Mouse (Mus musculus) bone marrow, adult 2 months (tissue): Measurements from ENCODE around the gene Mpg.

ENCODE experiments used
- CTCF ChIP-seq: fragments of 200-500 bp; IDR thresholded peaks from 2 replicates; pipeline ENCODE4 v1.5.1; 2011; ENCODE audit warnings: low read length, control low read depth; ENCODE audit not compliant: control insufficient read depth, insufficient read depth
- POLR2A ChIP-seq: fragments of 200-500 bp; IDR thresholded peaks from 2 replicates; pipeline ENCODE4 v1.6.1; 2011; ENCODE audit warnings: low read depth, mild to moderate bottlenecking, control low read depth, low read length, borderline replicate concordance; ENCODE audit not compliant: control insufficient read depth

DNA sequence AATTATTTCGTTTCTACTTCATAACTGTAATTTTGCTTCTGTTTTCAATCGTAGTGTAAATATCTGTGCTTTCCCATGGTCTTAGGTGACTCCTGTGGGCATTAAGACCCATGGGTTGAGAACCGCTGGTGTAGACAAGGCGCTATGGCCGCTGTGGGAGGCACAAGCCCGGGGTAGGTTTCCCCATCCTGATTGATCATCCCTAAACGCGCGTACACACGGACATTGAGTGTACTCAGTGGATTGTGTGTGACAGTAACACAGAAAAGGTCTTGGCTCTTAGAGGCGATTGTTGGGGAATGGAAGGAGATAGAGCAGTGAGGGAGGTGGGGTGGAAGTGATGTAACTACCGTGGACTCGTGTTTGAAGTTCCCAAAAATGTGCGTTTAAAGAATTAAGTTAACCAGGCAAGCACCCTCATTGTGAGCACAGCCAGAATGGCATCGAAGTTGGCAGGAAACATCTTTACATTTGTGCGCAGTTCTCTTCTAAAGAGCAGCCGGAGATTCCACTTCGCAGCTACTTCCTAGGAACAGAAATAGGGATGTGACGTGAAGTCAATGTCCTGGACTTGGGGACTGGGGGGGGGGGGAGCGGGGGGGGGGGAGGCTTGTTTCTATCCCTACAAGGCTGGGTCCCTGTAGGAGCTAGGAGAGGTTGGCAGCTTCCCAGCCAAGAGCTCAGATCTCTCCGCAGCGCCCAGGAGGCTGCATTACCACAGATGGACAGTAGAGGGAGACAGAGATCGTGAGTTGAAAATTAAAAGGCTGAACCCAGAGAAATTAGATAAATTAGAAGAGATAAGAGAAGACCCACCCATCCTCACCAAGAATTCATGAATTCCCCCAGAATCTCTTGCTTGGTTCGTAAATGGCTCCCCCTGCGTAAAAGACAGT lies 44.1 kb upstream of the Mpg start:
- TF ChIP-seq CTCF: peak; percentile 76
- no peak for TF ChIP-seq POLR2A
